Mouse (Mus musculus): Measurements from ENCODE around the gene Inpp4b. TPM values are rescaled to one million over a fixed set of nuclear protein-coding genes. Genes with fewer than 3 reads are reported as not detected.

The Inpp4b gene
- polyA plus RNA-seq, 1 experiment from 2014 or later = 49.9 TPM

DNA sequence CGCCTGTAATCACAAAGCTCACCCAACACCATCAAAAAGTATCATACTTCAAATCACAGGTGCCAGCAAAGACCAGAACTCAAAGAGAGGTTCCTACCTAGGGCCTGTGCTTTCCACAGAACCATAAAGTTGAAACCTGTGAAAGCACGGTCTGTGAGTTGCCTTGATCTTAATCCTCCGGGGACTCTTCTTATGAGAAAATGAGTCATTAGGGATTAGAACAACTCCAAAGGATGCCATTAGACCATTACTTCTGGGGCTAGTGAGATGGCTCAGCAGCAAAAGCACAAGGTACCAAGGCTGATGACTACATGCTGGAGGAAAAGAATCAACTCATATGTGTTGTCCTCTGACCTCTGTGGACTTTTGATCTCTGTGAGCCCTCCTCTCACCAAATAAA lies 121.4 kb downstream of the Inpp4b start:
- DNase-seq (ENCODE audit: low spot score) = no peak

DNA sequence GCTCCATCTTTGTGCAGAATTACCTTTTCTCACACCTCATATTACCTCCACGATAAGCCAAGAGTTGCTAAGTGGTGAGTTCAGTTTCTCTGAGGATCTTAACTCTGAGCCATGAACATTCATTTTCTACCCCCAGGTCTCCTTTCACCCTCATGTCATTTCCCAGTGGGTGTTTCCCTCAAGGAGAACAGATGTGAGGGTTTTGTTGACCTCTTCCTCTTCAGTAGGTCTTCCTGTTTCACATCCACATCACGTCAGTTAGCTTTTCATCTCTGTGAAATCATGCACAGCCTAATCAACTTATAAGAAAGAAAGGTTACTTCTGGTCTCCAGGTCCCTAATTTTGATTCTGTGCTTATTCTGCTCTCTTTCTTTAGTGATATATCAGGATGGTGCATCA lies 124.4 kb downstream of the Inpp4b start:
- no peak for DNase-seq (ENCODE audit: low spot score)

GRCm38 (mm10) chr8:81478674-81479073 lies 136.3 kb downstream of the Inpp4b start:
- DNase-seq (ENCODE audit: low spot score) = peak; percentile 56

GRCm38 (mm10) chr8:81483834-81484233 lies 141.5 kb downstream of the Inpp4b start:
- DNase-seq (ENCODE audit: low spot score) = peak; percentile 10

- no peak for DNase-seq (ENCODE audit: low spot score)
These were observed 143.3 kb downstream of the Inpp4b start for GRCm38 (mm10) chr8:81485626-81486025.

GRCm38 (mm10) chr8:81489894-81490661 lies 147.7 kb downstream of the Inpp4b start:
- DNase-seq (ENCODE audit: low spot score) = no peak

DNA sequence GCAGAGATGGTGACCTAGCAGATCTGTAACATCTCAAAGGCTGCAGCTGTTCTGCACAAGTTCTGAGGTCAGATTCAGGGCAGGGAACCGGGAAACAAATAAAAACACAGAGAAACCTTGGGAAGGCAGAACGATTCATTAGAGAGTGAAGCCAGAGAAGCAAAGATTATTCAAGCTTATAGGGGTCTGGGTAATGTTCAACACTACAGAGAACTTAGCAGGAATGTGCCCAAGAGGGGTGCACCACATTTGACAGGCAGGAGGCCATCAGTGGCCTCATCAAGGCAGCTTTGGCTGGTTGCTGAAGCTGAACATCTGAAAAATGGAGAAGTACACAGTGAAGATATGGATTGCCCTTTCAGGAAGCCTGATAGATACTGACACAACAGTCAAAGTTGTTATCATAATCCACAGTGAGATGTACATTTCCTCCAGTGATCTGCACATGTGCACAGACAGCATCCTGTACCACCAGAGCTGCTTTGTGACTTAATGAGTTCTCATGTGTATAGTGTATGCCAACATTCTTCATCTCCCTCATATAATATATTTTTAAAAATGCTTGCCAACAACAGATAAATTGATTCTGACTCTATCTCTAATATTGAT lies 148.8 kb downstream of the Inpp4b start:
- DNase-seq (ENCODE audit: low spot score) = no peak

DNA sequence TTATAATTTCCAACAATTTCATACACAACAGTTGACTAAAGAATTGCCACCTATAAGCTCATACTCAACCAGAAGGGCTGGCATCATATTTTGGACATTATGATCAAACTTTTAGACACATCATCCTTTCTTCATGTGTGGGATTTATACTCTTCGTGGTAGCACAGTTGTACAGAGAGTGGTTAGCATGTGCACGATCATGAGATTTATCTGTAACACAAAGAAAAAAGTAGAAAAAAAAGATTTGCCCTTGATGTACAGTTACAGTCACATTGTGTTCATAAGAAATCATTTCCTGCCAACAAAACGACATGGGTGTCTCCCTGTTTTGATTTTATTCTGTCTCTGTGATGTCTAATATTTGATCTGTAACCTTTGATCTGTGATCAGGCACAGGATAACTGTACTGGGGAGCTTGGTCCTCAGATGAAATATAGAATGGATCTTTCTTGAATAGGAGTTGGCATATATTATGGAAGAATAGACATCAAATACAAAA lies 149.4 kb downstream of the Inpp4b start:
- DNase-seq (ENCODE audit: low spot score) = no peak

DNA sequence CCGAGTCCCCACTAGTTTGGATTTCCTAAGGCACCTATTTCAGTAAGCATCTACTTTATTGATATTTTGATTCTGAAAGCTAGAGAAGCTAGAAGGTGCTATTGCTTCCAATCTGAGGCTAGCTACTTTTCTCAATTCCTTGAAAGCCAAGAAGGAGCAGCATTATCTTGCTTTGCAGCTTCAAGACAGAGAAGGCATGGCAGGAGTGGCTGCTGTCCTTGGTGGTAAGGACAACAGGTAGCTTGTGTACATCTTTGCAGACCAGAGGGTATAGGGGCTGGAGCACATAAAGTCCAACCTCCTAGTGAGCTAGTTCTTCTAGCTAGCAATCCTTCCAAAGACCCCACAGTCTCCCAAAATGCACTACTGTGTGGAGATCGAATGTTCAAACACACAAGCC lies 152.5 kb downstream of the Inpp4b start:
- no peak for DNase-seq (ENCODE audit: low spot score)

DNA sequence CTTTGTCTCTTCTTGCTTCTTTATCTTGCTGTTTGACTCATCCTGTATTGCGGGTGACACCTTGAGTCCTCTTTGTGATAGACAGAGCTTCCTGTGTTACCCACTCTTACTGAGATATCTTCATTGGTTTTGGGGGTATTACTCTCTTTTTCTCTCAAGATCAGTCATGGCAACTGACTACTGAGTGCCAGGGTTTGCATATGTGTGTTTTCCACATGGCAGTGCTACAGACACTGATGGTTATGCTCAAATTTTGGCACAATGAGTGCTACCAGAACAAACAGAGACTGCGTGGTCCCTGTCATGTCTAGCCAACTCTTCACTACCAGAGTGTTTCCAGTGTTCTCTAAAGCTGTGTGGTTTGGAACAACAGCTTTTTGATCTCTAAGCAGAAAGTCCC lies 155.3 kb downstream of the Inpp4b start:
- DNase-seq (ENCODE audit: low spot score) = no peak

- DNase-seq (ENCODE audit: low spot score) = no peak
These were observed 159.9 kb downstream of the Inpp4b start for GRCm38 (mm10) chr8:81502216-81502615.

DNA sequence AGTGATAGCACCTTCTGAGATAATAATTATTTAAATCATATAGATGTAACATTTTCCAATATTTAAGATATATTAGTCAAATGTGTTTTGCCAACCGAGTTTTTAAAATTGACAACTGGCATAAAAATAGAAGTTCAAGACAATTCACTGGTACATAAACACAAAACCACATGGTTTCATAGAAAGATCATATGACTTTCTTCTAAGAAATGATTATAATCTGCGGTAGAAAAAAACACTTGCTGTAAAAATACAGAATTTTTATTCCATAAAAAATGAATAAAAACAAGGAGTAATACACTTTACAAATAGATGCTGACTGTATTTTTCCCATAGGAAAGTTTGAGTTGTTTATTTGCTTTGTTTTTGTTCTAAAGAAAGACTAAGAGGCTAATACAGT lies 160.6 kb downstream of the Inpp4b start:
- no peak for DNase-seq (ENCODE audit: low spot score)

DNA sequence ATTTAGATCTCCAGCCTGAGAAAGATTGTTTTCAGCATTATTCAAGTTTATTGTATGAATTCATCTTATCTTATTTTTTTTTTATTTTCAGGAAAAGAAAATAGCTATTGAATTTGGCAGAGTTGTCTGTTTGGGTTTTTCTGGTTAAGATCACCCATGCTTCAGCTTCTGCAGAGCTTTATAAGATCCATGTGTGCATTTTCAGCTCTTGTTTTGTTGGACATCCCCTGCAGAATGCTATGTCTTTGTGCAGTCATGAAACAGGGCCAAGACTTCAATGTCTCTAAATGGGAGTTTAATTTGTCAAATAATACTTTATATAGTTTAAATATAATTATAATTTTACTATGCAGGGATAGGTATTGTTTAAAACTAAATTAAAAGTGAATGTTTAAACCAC lies 170.5 kb downstream of the Inpp4b start:
- no peak for DNase-seq (ENCODE audit: low spot score)

GRCm38 (mm10) chr8:81514425-81514824 lies 172.1 kb downstream of the Inpp4b start:
- no peak for DNase-seq (ENCODE audit: low spot score)

DNA sequence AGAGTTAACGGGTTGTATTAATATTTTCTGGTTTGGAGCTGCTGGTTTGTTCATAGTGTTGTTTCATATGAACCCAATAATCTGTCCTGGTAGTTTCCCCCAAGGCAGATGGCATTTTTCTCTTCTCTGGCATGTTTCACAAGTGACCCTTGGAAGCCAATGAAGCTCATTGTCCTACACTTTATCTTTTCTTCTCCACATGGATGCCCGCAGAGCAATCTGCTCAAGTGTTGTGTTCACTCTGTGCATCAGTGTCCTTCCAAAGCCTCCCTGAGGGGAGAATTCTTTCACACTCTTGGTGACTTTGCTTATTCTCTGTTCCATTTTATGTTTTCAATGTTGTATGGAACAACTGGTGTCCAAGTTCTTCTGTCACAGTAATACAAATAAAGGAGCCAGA lies 179.7 kb downstream of the Inpp4b start:
- no peak for DNase-seq (ENCODE audit: low spot score)

DNA sequence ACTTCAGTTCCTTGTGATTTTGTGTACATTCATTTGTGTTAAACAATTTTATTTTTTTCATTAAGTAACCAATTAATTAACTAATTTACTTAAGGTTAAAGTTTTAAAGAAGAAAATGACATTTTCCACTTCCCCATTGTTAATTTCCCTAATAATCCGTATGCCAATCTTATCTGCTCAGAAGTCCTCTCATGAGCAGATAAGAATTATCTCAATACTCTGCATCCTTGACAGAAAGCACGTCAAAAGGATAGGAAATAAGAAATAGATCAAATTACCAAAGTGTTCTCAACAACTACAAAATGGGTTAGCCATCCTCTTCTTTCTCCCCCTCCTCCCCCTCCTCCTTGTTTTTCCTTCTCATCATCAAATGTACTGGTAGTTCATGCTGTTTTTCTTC lies 182.2 kb downstream of the Inpp4b start:
- no peak for DNase-seq (ENCODE audit: low spot score)

DNA sequence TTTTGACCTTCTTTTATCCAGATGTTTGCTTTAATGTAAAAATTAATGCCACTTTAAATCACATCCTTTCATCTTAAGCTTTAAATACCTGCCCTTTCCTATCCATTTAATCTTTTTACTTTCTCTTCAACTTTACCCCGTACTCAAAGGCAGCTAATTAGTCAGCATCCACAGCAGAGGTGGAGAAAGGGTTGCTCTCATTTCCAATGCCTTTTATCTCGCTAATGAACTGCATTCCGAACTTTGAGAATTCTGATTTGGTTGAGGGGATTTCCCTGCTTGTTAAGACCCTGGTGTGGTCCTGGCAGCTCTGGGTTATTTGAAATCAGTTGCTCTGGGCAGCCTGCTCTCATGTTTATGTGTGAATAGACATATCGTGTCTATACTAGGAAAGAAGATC lies 185.3 kb downstream of the Inpp4b start:
- DNase-seq (ENCODE audit: low spot score) = no peak

DNA sequence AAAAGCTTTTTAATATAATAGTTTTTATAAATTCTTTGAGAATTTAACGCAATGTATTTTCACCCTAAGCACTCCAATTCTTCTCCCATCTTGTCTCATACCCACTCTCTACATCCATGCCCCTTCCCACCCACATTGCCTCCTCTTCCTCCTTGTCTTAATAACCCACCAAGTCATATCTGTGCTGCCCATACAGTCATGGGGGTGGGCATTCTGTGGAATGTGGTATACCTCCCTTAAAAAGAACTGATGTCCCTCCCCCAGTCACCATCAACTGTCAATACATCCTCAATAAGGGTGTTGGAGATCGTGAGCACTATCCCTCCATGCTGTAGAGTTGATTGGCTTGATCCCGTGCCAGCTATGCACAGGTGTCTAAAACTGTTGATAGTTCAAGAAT lies 196.0 kb downstream of the Inpp4b start:
- no peak for DNase-seq (ENCODE audit: low spot score)

- no peak for DNase-seq (ENCODE audit: low spot score)
These were observed 216.2 kb downstream of the Inpp4b start for GRCm38 (mm10) chr8:81558550-81558949.

DNA sequence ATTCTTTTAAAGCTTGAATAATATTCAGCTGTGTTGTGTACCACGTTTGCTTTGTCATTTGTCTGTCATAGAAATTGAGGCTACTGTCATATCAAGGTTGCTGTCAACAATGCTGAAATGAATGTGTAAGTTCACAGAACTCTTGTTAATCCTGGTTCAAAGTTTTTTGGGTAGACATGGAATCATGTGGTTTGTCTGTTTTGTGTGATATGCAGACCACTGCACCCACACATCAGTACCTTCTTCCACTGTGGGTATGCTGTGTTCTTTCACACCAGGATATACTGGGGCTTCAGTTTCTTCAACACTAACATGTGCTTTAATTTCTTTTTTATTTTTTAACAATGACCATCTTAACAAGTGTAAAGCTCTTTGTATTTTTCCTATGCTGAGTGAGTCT lies 220.0 kb downstream of the Inpp4b start:
- DNase-seq (ENCODE audit: low spot score) = no peak

- DNase-seq (ENCODE audit: low spot score) = no peak
These were observed 223.1 kb downstream of the Inpp4b start for GRCm38 (mm10) chr8:81565484-81565883.

GRCm38 (mm10) chr8:81572319-81573104 lies 230.2 kb downstream of the Inpp4b start:
- DNase-seq (ENCODE audit: low spot score) = no peak

Measured in thymus, postnatal 0 days (tissue).